Mouse (Mus musculus): ENCODE measurements at regions not wholly inside any gene's neighbourhood (a gene's known extent, or its start where the extent isn't known, plus 50 kb on each side); places are given as distances from the start of the nearest gene placed in this dataset.

DNA sequence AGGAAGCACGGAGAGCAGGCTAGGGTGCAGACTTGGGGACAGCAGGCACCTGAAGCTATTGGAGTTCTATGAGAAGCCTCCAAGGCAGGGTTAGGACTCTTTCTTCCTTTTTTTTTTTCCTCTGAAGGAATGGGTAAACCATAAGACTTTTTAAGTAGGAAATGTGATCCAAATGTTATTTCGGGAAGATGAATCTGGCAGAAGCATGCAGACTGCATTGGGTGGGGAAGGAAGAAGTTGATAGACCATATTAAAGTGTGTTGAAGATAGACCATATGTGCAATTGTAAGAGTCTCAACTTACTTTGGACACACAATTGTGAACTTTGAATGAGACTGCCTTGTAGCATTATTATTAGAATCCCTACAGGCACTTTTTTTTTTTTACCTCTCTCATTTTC, 304.5 kb downstream of the Ndfip2 start:
- no peak for TF ChIP-seq GATA1 (IDR thresholded peaks at IDR 0.05; ENCODE audit: borderline replicate concordance, low read length)
- TF ChIP-seq FLI1 (IDR thresholded peaks at IDR 0.05; ENCODE audit: low read length), result no peak

Measured in megakaryocyte, embryonic 14.5 days (primary cell).